19 mouse cellular contexts compared by ENCODE assay signal in the genomic region with DNA sequence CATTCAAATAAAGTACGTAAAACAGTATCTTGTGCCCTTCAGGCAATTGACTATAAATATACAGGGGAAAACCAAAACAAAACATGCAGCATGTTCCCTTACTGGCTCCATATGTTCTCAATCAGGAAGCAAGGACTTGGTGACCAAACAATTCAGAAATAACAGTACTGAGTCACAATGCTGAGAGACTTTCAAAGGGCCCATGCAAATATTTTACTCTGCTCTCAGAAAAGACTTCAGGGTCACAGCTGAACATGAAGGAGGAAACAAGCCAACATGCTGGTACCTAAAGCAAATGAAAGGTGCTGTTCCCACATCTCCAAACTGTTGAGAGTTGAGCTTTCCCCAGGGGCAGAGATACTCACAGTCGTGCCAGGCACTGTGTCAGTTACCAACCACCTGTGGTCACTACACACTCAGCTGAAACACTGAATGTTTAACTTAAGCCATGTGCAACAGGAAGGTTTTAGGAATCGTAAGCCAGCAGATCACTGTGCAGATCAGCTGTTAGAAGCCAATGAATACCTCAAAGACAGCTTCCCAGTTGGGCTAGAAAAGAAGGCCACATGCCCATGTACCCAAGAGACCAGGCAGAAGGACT.
A peak's percentile ranks its signal among the peaks of the same experiment; 100 is the strongest.
DNase-seq lines count a peak whose midpoint lies in the region; ATAC-seq and TF ChIP-seq lines count a peak whose summit lies in the region.
"Had no signal": no experiment of that assay in that cellular context is flagged by ENCODE, and none has a peak within 500 bp of the region (broad histone marks: within the 10 kb centered on the region; RNA-seq: fewer than 3 reads in every experiment).

No protein-coding gene starts in this region.

- DNase-seq in heart, postnatal 0 days (ENCODE audit: low spot score) = no peak
- no peak for DNase-seq in heart, embryonic 10.5 days (ENCODE audit: low spot score)
- peak; percentile 74 for DNase-seq in lung, postnatal 0 days (ENCODE audit: low spot score)
- no peak for DNase-seq in lung, postnatal 10 days
- DNase-seq in embryonic facial prominence, embryonic 10.5 days (ENCODE audit: low spot score) = no peak
- DNase-seq in limb, embryonic 11.5 days (ENCODE audit: low spot score) = peak; percentile 25
- DNase-seq in retina, postnatal 1 day = no peak
- DNase-seq in adrenal gland, postnatal 10 days = no peak
- DNase-seq: cerebellum, adult 8-10 months; embryo, embryonic 11 days; gastrocnemius, postnatal 25 days; kidney, postnatal 10 days; layer of hippocampus, adult 9-11 months had no signal

- WGBS in heart, postnatal 0 days = 64% methylated on average over 3 of the region's 3 CpGs
- WGBS in heart, embryonic 10.5 days = 78% methylated on average over 3 of the region's 3 CpGs
- WGBS in lung, postnatal 0 days = 38% methylated on average over 3 of the region's 3 CpGs
- WGBS in embryonic facial prominence, embryonic 10.5 days = 38% methylated on average over 3 of the region's 3 CpGs
- 34% methylated on average over 3 of the region's 3 CpGs for WGBS in limb, embryonic 11.5 days

- no peaks in the 10 kb centered on the region; the same call in 1 of the 2 replicates for H3K36me3 ChIP-seq in heart, postnatal 0 days (replicated peaks; ENCODE audit: control insufficient read depth, insufficient read depth, low read length)
- no peaks in the 10 kb centered on the region for H3K36me3 ChIP-seq in heart, embryonic 10.5 days
- no peaks in the 10 kb centered on the region for H3K36me3 ChIP-seq in lung, postnatal 0 days (ENCODE audit: insufficient read depth, low read length)
- no peaks in the 10 kb centered on the region for H3K36me3 ChIP-seq in embryonic facial prominence, embryonic 10.5 days (replicated peaks)
- no peaks in the 10 kb centered on the region for H3K36me3 ChIP-seq in limb, embryonic 11.5 days (ENCODE audit: control insufficient read depth, insufficient read depth, low read length)
- H3K36me3 ChIP-seq: heart, embryonic 12.5 days; liver, embryonic 15.5 days; midbrain, embryonic 10.5 days had no signal

- H3K9me3 ChIP-seq in heart, postnatal 0 days (replicated peaks; ENCODE audit: control insufficient read depth, low read length) = no peaks in the 10 kb centered on the region
- no peaks in the 10 kb centered on the region for H3K9me3 ChIP-seq in heart, embryonic 10.5 days
- H3K9me3 ChIP-seq in lung, postnatal 0 days (ENCODE audit: low read length) = no peaks in the 10 kb centered on the region
- H3K9me3 ChIP-seq in embryonic facial prominence, embryonic 10.5 days = no peaks in the 10 kb centered on the region
- H3K9me3 ChIP-seq in limb, embryonic 11.5 days (ENCODE audit: control insufficient read depth, low read length) = no peaks in the 10 kb centered on the region
- H3K9me3 ChIP-seq: heart, embryonic 12.5 days; liver, embryonic 15.5 days; midbrain, embryonic 10.5 days had no signal

- TF ChIP-seq EP300 in heart, postnatal 0 days (IDR thresholded peaks at IDR 0.05; ENCODE audit: low read depth) = no peak
- no peak for TF ChIP-seq EP300 in lung, postnatal 0 days (IDR thresholded peaks at IDR 0.05)

- peak overlapping the region; percentile 43 for H3K27ac ChIP-seq in heart, postnatal 0 days (ENCODE audit: low read depth)
- H3K27ac ChIP-seq in heart, embryonic 10.5 days = no peak overlapping the region
- H3K27ac ChIP-seq in lung, postnatal 0 days (ENCODE audit: low read length) = peak overlapping the region; percentile 51; the same call in 1 of the 2 replicates
- peak overlapping the region; percentile 66 for H3K27ac ChIP-seq in embryonic facial prominence, embryonic 10.5 days (replicated peaks)
- peak overlapping the region; percentile 64 for H3K27ac ChIP-seq in limb, embryonic 11.5 days (replicated peaks; ENCODE audit: low read depth, low read length)
- H3K27ac ChIP-seq: hindbrain, embryonic 14.5 days; liver, embryonic 15.5 days; midbrain, embryonic 10.5 days had no signal

- H3K27me3 ChIP-seq in heart, postnatal 0 days (ENCODE audit: control insufficient read depth, insufficient read depth, low read length) = no peaks in the 10 kb centered on the region
- no peaks in the 10 kb centered on the region for H3K27me3 ChIP-seq in heart, embryonic 10.5 days (ENCODE audit: insufficient read depth, poor library complexity, severe bottlenecking)
- H3K27me3 ChIP-seq in lung, postnatal 0 days (replicated peaks; ENCODE audit: insufficient read depth, low read length) = no peaks in the 10 kb centered on the region
- H3K27me3 ChIP-seq in embryonic facial prominence, embryonic 10.5 days (replicated peaks; ENCODE audit: low read depth, poor library complexity, severe bottlenecking) = no peaks in the 10 kb centered on the region
- H3K27me3 ChIP-seq in limb, embryonic 11.5 days (ENCODE audit: control insufficient read depth, insufficient read depth, low read length) = no peaks in the 10 kb centered on the region
- H3K27me3 ChIP-seq: heart, embryonic 12.5 days; liver, embryonic 15.5 days had no signal

- H3K4me2 ChIP-seq in heart, postnatal 0 days (ENCODE audit: low read depth, low read length) = no peak overlapping the region
- no peak overlapping the region for H3K4me2 ChIP-seq in lung, postnatal 0 days (replicated peaks; ENCODE audit: low read depth, low read length)
- H3K4me2 ChIP-seq in limb, embryonic 11.5 days (ENCODE audit: low read depth, severe bottlenecking) = no peak overlapping the region
- H3K4me2 ChIP-seq: heart, embryonic 12.5 days; hindbrain, embryonic 14.5 days; liver, embryonic 15.5 days had no signal

- ATAC-seq in heart, postnatal 0 days (ENCODE audit: insufficient read depth, low read depth) = no peak
- peak; percentile 62 for ATAC-seq in lung, postnatal 0 days
- no peak for ATAC-seq in limb, embryonic 11.5 days (ENCODE audit: insufficient number of reproducible peaks, low FRiP score, low TSS enrichment, low read depth)
- ATAC-seq: CD4-positive, CD25-positive, alpha-beta regulatory T cell, adult 4 months had no signal

- no peak overlapping the region for H3K4me3 ChIP-seq in heart, postnatal 0 days (ENCODE audit: low read depth, low read length)
- H3K4me3 ChIP-seq in heart, embryonic 10.5 days = no peak overlapping the region
- no peak overlapping the region for H3K4me3 ChIP-seq in lung, postnatal 0 days (ENCODE audit: low read depth, low read length)
- no peak overlapping the region for H3K4me3 ChIP-seq in embryonic facial prominence, embryonic 10.5 days
- no peak overlapping the region for H3K4me3 ChIP-seq in limb, embryonic 11.5 days (ENCODE audit: low read depth, low read length)
- H3K4me3 ChIP-seq: heart, embryonic 12.5 days; liver, embryonic 15.5 days; midbrain, embryonic 10.5 days; myocyte had no signal

- no peak for TF ChIP-seq CTCF in heart, postnatal 0 days (IDR thresholded peaks at IDR 0.05; ENCODE audit: low read depth)
- TF ChIP-seq CTCF in lung, postnatal 0 days (IDR thresholded peaks at IDR 0.05) = no peak

- H3K4me1 ChIP-seq in heart, postnatal 0 days (ENCODE audit: control insufficient read depth, insufficient read depth) = peaks cover 10% of the 10 kb centered on the region; the same call in 1 of the 2 replicates
- H3K4me1 ChIP-seq in heart, embryonic 10.5 days = peaks cover 18% of the 10 kb centered on the region; the same call in 1 of the 2 replicates
- peaks cover 7% of the 10 kb centered on the region; the same call in 1 of the 2 replicates for H3K4me1 ChIP-seq in lung, postnatal 0 days (ENCODE audit: insufficient read depth, low read depth, low read length)
- peaks cover 41% of the 10 kb centered on the region for H3K4me1 ChIP-seq in embryonic facial prominence, embryonic 10.5 days
- H3K4me1 ChIP-seq in limb, embryonic 11.5 days (ENCODE audit: control insufficient read depth, insufficient read depth, low read length) = peaks cover 13% of the 10 kb centered on the region; the same call in 1 of the 2 replicates
- H3K4me1 ChIP-seq: liver, embryonic 15.5 days had no signal

- no peak overlapping the region for H3K9ac ChIP-seq in heart, postnatal 0 days (replicated peaks; ENCODE audit: low read depth, low read length)
- no peak overlapping the region for H3K9ac ChIP-seq in lung, postnatal 0 days (replicated peaks; ENCODE audit: low read depth)
- H3K9ac ChIP-seq in limb, embryonic 11.5 days (ENCODE audit: low read length) = no peak overlapping the region
- H3K9ac ChIP-seq: heart, embryonic 12.5 days; hindbrain, embryonic 14.5 days; liver, embryonic 15.5 days had no signal

Comparison
In these comparisons a context has a peak if more than half of its experiments do, and no peak if none do; other contexts are left out.
1. DNase-seq: peak in lung, postnatal 0 days (single experiment) and limb, embryonic 11.5 days (single experiment); none in heart, postnatal 0 days (single experiment), heart, embryonic 10.5 days (single experiment), lung, postnatal 10 days (single experiment), embryonic facial prominence, embryonic 10.5 days (single experiment), retina, postnatal 1 day (single experiment) and adrenal gland, postnatal 10 days (single experiment).